Mouse (Mus musculus) spleen, adult 12 weeks (tissue): ENCODE results near the gene Slc7a1.
A peak's percentile ranks its signal among the peaks of the same experiment; 100 is the strongest.

Source experiments
- DNase-seq: peaks from one replicate; pipeline ENCODE4 v3.0.0; 2022; ENCODE audit warnings: low spot score

The Slc7a1 gene

GRCm38 (mm10) chr5:148325317-148325885, 74.3 kb downstream of the Slc7a1 start:
- no peak for DNase-seq

GRCm38 (mm10) chr5:148314931-148315330, 84.8 kb downstream of the Slc7a1 start:
- no peak for DNase-seq

GRCm38 (mm10) chr5:148312443-148312842, 87.3 kb downstream of the Slc7a1 start:
- DNase-seq, result no peak

- DNase-seq, result peak; percentile 17
These were observed 88.9 kb downstream of the Slc7a1 start for GRCm38 (mm10) chr5:148310790-148311189.

- no peak for DNase-seq
These were observed 95.6 kb downstream of the Slc7a1 start for GRCm38 (mm10) chr5:148304112-148304511.

GRCm38 (mm10) chr5:148302968-148303367, 96.7 kb downstream of the Slc7a1 start:
- no peak for DNase-seq

GRCm38 (mm10) chr5:148293346-148293745, 106.4 kb downstream of the Slc7a1 start:
- no peak for DNase-seq

- no peak for DNase-seq
These were observed 106.8 kb downstream of the Slc7a1 start for GRCm38 (mm10) chr5:148292862-148293261.

GRCm38 (mm10) chr5:148289951-148290350, 109.8 kb downstream of the Slc7a1 start:
- DNase-seq, result no peak

GRCm38 (mm10) chr5:148288804-148289203, 110.9 kb downstream of the Slc7a1 start:
- no peak for DNase-seq

GRCm38 (mm10) chr5:148287529-148287928, 112.2 kb downstream of the Slc7a1 start:
- DNase-seq, result no peak

- DNase-seq, result no peak
These were observed 116.1 kb downstream of the Slc7a1 start for GRCm38 (mm10) chr5:148283584-148283983.

- no peak for DNase-seq
These were observed 116.5 kb downstream of the Slc7a1 start for GRCm38 (mm10) chr5:148283177-148283576.

GRCm38 (mm10) chr5:148282631-148283030, 117.1 kb downstream of the Slc7a1 start:
- no peak for DNase-seq

GRCm38 (mm10) chr5:148282093-148282492, 117.6 kb downstream of the Slc7a1 start:
- no peak for DNase-seq

GRCm38 (mm10) chr5:148280321-148280720, 119.4 kb downstream of the Slc7a1 start:
- DNase-seq, result no peak

- no peak for DNase-seq
These were observed 121.5 kb downstream of the Slc7a1 start for GRCm38 (mm10) chr5:148278233-148278632.
